Mouse (Mus musculus) T-helper 2 cell (primary cell): ENCODE measurements around the gene Hcfc1r1.

Source experiments
- in situ Hi-C: fragments of 300-600 bp; cut with MboI, MseI; formaldehyde crosslinking; loops from one replicate; pipeline ENCODE4 v1.15.1; 2025; ENCODE audit warnings: high pct_unique_total_duplicates

Gene Hcfc1r1

GRCm38 (mm10) chr17:23673424-23674073, at the start of gene Hcfc1r1, which contains the start of gene Thoc6:
TSS of gene Hcfc1r1 (plus strand) at chr17:23673596.
TSS of gene Thoc6 (minus strand) at chr17:23673882.
- in situ Hi-C loops, result loop anchor here (5.0 kb wide), 1 partner anchor 34 kb away; no protein-coding TSS in a partner anchor

DNA sequence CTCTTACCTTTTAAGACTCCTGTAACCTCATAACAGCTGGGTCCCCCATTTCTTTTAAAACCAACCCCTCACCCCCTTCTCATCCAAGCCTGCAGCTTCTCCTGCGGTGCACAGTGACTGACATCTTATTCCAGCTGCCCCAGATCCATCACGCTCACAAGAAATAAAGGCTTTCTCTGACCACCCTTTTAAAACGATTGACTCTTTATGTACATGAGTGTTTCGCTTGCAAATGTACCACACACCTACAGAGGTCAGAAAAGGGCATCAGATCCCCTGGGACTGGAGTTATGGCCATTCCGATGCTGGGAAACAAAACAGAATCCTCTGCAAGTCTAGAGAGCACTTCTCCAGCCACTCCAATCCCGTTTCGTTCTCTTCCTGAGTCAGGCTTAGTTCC, 45.6 kb upstream of the Hcfc1r1 start:
- in situ Hi-C loops, result no loop called here

DNA sequence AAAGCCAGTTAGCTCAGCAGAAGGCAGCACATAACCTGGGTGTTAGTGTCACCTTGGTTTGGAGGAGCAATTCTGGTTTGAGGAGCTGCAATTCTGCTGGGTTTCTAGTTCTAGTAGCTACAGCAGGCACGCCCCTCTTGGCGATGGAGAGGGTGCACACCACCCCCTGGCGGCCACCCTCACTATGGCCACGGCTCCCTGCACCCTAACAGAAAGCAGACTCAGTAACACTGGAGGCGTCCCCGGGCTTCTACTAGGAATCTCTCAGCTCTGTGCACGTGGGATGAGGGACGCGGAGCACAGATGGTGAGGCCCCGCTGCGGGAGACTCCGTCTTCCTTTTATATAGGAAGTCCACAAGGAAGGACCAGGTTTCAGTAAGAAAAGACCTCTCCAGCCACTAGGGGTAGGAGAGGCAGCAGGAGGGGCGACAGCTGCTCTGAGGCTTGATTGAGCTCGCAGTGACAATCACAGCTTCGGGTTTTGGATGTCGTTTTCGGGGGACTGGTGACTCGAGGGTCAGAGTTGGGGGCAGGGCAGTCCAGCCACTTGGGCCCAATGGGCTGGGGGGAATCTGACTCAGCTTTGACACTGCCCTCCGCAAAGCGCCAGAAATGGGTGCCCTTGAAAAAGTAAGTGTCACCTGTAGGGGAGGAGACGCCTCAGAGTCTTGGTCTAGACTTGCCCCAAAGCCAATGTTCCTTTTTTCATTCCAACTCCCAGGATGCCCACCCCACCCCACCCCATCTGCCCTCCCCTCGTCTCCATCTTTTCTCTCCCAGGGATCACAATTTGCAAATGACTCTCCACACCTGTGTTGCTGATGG, 43.0 kb upstream of the Hcfc1r1 start:
- in situ Hi-C loops, result no loop called here

- in situ Hi-C loops, result no loop called here
Measured at GRCm38 (mm10) chr17:23631241-23631640, 42.2 kb upstream of the Hcfc1r1 start.

GRCm38 (mm10) chr17:23644613-23645495, 28.5 kb upstream of the Hcfc1r1 start, which contains the start of gene Mmp25:
TSS of gene Mmp25 (minus strand) at chr17:23645277.
- in situ Hi-C loops, result no loop called here

- in situ Hi-C loops, result no loop called here
Measured at GRCm38 (mm10) chr17:23645894-23646293, 27.5 kb upstream of the Hcfc1r1 start.

DNA sequence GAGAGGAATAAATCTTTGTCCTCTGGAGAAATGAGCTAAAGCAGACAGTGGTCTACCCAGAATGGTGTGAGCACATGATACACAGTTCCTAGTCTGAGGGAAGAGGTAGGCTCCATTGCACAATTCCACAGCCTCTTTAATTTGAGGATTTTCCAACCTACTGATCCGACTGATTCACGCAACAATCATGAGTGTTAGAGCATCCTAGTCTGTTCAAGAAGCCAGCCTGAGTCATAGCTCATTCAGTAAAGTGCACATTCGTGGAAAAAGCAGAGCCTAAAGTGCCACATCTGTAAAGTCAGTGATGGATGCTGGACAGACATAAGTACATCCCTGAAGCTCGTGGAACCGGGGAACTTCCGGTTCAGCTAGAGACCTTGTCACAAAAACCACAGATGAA, 22.0 kb upstream of the Hcfc1r1 start:
- in situ Hi-C loops, result no loop called here

GRCm38 (mm10) chr17:23653324-23653723, 20.1 kb upstream of the Hcfc1r1 start:
- in situ Hi-C loops, result no loop called here

DNA sequence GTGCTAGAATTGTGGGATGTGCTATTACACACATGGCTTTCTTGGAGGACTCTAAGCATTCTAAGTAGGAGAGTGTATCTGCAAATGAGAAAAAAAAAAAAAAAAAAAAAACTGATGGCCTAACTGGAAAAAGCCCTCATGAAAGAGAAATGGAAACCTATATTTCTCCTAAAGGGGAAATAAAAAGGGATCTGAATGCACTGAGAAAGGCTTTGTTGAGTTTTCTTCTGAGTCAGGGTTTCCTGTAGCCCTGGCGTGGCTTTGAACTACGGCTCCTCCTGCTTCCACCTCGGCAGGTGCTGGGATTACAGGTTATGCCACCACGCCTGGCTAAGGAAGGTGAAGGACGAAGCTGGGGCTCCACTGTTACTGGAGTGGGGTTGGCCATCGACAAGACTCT, 19.4 kb upstream of the Hcfc1r1 start:
- in situ Hi-C loops, result no loop called here

- in situ Hi-C loops, result no loop called here
Measured at GRCm38 (mm10) chr17:23654410-23654809, 19.0 kb upstream of the Hcfc1r1 start.

GRCm38 (mm10) chr17:23658450-23658849, 14.9 kb upstream of the Hcfc1r1 start:
- in situ Hi-C loops, result no loop called here

DNA sequence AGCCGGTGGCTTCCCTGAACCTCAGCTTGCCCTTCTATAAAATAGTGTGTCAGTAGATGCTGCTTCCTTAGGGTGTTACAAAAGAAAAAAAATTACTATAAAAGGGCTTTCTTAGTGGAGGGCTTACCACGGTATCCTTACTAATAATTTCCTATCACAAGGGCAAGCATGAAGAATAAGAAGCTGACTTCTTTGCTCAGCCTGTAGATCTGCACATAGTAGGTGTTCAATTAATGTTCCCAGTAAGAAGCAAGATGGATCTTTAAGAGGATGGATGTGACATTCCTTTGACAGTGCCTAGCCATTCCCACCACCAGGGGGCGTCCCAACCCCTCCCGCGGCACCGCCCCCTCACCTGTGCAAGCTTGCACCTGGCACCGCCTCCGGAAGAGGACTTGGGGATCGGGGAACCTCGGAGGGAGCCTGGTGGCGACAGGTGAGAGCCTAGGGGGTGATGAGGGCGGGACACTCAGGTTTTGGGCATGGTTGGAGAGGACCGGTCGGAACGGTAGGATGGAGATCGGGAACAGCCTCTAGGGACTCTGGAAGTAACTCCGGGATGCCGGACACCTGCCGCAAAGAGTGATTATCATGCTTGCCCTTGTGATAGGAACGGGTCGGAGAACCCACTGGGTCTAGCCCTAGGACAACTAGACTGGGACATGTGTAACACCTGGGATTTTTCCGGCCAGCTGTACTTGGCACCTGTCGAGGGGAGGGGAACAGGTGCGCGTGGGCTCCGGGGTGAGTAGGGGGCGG, 13.1 kb upstream of the Hcfc1r1 start, which contains the start of gene Bicdl2:
Gene Bicdl2 (plus strand): TSS at position 390 of the 759 bp plus-strand sequence.
- in situ Hi-C loops, result no loop called here

DNA sequence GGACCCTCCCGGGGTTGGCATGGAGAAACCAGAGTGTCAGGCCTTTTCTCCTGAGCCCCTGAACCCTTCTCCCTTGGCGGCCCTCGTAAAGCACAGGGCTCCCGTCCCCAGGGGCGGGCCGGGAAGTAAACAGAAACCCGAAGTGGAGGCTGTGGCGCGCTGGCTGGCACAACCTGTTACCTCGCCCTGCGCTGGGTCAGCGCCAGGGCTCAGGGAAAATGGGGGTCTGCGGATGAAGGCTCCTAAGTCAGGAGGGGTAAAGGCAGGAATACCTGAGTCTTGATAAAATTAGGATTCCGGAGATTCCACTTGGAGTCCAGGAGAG, 12.6 kb upstream of the Hcfc1r1 start:
- in situ Hi-C loops, result no loop called here

DNA sequence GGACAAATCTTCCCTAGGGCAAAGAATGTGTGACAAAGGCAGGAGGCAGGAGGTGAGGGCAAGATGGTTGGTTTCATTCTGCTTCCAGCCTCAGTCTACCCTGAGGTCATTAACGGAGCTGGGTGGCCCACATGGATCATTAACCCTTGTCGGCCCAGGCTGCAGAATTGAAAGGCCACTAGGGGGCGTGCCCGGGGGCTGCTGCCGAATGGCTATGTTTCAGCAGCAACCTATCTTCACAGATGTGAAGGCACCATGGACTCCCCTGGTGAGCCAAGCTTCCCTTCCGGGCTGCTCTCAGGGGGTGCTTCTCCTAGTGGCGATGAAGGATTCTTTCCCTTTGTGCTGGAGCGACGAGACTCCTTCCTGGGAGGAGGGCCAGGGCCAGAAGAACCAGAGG, 11.9 kb upstream of the Hcfc1r1 start:
- in situ Hi-C loops, result no loop called here

GRCm38 (mm10) chr17:23664556-23665021, 8.8 kb upstream of the Hcfc1r1 start:
- in situ Hi-C loops, result no loop called here

GRCm38 (mm10) chr17:23665511-23665910, 7.9 kb upstream of the Hcfc1r1 start:
- in situ Hi-C loops, result no loop called here

- in situ Hi-C loops, result loop anchor here (5.0 kb wide), 1 partner anchor 37 kb away; no protein-coding TSS in a partner anchor
Measured at GRCm38 (mm10) chr17:23670516-23671074, 2.8 kb upstream of the Hcfc1r1 start.

GRCm38 (mm10) chr17:23671519-23671918, 1.9 kb upstream of the Hcfc1r1 start:
- in situ Hi-C loops, result loop anchor here (5.0 kb wide), 1 partner anchor 36 kb away; no protein-coding TSS in a partner anchor

DNA sequence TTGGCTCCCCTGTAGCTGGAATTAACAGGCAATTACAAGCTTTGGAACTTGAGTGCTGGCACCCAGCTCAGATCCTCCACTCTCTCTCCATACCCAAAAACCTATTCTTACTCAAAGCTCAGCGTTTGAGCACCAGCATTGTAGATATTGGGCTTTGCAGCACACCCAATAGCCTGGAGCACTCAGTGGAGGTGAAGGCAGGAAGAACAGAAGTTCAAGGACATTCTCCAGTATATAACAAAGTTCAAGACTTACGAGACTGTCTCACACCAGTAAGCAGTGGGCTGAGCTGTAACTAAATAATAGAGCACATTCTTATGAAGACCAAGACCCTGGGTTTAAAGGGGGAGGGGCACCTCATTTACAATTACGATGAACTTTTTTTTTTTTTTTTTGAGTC, 635 bp upstream of the Hcfc1r1 start:
- in situ Hi-C loops, result loop anchor here (5.0 kb wide), 1 partner anchor 35 kb away; no protein-coding TSS in a partner anchor

DNA sequence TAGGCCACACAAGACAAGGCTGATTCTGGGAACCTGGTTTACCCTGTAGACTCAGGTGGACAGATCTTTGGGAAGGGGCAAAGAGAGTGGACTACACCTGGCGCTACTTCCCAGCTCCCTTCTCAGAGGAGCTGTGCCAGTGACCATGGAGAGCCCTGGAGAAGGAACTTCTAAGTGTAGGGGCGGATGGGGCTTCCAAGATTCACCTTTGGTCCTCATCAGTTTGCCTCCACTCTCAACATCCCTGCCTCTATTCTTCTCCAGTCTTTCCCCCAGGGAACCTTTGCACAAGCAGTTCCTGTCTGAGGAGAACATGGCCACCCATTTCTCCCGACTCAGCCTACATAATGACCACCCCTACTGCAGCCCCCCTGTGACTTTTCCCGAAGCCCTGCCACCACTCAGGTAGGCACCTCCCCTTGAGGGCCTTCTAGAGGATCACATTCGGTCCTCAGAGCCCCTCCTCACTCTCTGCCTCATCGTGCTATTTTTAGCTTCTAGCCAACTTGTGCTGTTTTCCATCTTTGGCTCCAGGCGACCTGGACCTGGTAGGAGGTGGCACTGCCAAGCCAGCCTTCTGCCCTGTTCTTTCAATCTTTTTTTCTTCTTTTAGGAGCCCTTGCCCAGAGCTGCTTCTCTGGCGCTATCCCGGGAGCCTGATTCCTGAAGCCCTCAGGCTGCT, 1.0 kb downstream of the Hcfc1r1 start:
- in situ Hi-C loops, result loop anchor here (5.0 kb wide), 1 partner anchor 33 kb away; no protein-coding TSS in a partner anchor
